Mouse (Mus musculus) liver (tissue): ENCODE data around the gene Crocc.
A peak's percentile ranks its signal among the peaks of the same experiment; 100 is the strongest.

ENCODE experiments used
- DNase-seq: peaks from one replicate; pipeline ENCODE4 v3.0.0-alpha.2; 2020; ENCODE audit warnings: mixed read lengths

The Crocc gene

DNA sequence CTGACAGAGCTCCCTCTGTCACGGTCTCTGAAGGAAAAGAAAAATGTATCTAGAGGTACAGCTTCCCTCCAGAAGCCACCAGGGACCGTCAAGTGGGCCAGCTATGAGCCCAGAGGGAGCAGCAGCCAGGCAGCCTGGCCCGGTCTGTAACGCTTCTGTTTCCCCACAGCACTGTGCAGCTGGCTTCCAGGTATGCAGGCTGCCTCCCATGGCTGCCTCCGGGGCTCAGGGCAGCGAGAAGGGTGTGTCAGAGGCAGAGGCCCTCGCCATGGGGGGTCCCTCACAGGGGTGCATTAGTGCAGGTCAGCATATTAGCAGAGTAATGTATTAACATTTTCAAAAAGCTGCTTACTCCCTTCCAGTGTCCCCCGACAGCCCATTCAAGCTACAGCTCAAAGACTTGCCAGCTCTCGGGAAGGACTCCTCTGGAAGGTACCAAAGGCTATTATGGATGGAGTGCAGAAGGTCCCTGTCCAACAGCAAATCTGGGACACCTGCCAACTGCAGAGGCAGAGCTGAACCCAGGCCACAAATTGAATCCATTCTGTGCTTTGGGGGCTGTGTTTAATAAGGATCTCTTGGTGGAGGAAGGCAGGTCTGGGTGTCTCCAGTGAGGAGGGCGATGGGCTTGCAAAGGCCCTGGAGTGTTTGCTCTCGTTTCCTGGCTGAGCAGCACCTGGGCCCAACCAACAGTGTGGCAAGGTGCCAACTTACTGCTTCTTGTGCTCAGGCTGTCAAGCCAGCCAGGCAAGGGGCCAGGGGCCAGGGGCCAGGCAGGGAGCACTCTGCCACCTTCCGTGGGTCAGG lies 6.6 kb upstream of the Crocc start:
- DNase-seq = no peak

DNA sequence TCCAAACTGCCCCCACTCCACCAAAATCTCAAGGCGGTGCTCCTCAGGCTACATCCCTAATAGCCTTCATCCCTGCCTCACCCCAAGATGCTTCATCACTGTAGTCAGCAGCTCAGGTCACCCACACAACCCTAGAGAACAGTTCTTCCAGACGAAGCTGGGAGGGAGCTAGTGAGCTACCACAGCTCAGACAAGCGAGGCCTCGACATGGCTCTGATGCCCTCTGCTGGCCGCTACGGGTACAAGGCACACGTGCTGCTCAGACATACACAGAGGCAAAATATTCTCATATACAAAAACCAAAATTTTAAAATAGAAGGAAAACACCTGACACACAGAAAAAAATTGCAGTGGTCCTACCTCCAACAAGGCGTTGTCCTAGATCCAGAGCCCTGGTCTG lies 4.8 kb upstream of the Crocc start:
- peak; percentile 89 for DNase-seq

DNA sequence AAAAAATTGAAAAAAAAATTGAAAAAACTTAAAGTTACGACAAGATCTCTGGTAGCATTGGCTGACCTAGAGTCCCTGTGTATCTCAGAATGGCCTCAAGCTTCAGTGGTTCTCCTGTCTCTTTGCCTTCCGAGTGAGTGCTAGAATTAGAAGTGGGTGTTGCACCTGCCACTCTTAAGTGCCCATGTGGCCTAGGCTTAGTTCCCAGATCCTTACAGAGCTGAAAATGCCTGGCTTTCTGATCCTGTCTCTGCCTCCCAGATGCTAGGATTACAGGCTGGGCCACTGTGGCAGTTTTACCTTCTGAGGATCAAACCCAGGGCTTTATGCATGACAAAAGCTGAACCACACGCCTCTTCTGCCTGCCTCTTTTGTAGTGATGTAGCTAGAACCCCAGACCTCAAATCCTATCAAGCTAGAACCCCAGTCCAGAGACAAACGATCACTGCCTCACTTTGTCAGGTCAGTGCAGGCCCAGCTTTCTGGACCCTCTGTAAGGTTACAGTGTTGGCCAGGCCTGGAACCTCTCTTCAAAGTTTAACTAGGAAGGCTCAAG lies 3.8 kb upstream of the Crocc start:
- DNase-seq = no peak

GRCm38 (mm10) chr4:141059616-141060425 lies 529 bp downstream of the Crocc start:
- DNase-seq = no peak

DNA sequence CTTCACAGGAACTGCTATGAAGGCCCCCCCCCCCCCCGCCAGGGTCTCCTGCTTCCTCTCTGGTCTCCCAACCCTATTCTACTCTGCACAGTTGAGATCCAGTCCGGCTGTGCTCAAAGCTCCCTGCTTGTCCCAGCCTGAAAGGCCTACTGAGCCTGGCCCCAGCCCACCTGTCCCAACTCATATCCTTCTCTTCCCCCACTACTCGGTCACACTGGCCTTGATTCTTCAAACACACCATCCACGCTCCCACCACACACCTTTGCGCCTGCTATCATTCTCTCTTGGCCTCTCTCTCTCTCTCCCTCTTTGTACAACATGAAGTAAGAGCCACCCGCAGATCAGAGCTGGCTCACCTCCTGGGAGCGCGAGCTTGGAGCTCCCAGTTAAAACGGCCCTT lies 1.5 kb downstream of the Crocc start:
- no peak for DNase-seq

GRCm38 (mm10) chr4:141056970-141057369 lies 3.4 kb downstream of the Crocc start:
- DNase-seq = no peak

- DNase-seq = no peak
Measured at GRCm38 (mm10) chr4:141053568-141054161, 6.7 kb downstream of the Crocc start.

DNA sequence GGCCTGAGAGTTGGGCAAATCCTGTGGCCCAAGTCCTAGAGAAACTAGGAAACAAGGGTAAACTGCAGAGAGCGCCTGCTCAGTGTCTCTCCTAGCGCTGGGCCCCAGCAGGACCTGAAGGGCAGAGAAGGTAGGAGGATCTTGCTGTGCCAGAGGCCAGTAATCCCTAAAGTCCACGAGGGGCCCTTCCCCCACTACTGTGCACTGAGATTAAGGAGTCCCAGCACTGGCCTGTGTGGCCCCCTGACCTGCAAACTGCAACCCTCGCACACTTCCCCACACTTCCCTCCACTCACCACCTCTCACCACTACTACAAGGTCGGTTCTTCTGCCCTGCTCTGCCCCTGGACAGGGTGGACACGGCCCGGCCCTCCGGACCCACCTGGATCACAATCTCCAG lies 7.2 kb downstream of the Crocc start:
- no peak for DNase-seq

DNA sequence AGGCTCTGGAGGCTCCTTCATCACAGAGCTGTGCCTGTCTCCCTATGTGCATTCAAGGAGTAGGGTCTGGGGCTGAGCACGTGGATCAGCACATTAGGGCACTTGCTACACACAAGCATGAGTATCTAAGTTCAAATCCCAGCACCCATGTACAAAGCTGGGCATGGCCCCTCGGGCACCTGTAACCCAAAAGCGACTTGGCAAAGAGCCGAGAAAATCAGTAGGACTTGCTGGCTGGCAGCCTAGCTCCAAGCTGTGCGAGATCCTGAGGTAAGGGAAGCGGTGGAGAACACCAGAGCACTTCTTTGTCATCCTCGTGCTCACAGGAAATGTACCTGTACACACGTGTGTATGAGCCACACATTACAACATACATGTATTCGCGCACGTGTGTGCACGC lies 7.9 kb downstream of the Crocc start:
- no peak for DNase-seq

- no peak for DNase-seq
Measured at GRCm38 (mm10) chr4:141049476-141049835, 10.9 kb downstream of the Crocc start.

DNA sequence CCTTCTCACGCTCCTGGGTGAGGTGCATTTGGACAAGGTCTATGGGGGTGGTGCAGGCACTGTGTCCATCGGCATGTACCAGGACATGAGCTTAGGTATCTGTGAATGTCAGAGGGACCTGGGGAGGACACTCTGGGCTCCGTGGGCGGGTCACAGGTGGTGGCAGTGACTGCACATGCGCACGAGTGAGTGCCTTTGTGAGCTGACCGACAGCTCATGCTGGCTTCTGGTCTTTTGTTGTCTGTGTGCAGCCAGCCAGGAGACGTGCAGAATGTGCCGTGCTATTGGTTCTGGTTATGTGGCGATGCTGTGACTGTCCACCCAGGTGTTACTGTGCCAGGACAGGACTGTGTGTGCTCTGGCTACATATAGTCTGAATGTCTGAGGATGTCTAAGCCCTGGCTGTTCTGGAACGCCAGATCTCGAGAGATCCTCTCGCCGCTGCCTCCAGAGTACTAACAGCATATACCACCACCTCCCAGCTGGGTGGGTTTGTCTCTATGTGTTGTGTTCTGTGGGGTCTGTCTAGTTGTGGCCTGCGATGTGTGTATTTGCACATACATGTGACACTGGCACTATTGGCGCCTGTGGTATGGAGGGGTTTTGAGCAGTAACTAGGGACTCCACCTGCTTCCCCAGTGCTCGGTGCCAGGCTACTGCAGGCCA lies 11.4 kb downstream of the Crocc start:
- no peak for DNase-seq

DNA sequence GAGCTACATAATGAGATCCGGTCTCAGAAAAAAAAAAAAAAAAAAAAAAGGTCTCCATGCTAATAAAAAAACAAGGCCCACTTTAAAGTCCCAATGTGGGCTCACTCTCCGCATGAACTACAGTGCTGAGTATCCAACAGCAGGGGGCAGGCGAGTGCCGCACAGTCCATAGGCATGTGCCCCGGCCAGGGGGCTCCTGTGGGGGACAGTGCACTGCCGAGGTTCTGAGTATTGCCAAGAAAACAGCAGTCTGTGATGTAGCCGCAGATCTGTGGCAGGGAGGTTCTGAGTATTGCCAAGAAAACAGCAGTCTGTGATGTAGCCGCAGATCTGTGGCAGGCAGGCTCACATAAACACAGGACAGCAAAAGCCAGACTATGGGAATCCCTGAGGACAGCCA lies 15.5 kb downstream of the Crocc start:
- peak; percentile 67 for DNase-seq

- no peak for DNase-seq
Measured at GRCm38 (mm10) chr4:141041117-141041516, 19.2 kb downstream of the Crocc start.

- no peak for DNase-seq
Measured at GRCm38 (mm10) chr4:141033606-141034549, 26.5 kb downstream of the Crocc start.

DNA sequence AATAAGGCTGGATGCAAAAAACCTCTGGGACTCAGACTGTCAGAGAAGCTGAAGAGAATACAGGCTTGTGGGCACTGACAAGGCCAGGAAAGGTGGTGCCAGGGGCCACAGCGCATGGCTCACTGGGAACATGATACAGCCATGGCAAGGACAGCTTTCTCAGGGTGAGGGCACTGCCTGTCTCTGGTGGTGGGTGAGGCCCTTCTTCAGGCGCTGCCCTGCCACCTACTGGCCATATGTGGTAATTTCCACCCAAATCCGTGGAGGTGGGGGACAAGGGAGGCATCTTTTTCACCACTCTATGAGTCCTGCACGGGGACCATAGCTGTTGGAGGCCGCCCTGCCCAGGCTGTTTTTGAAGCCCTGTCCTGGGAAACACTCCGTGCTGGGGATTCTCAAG lies 28.6 kb downstream of the Crocc start:
- peak; percentile 77 for DNase-seq

DNA sequence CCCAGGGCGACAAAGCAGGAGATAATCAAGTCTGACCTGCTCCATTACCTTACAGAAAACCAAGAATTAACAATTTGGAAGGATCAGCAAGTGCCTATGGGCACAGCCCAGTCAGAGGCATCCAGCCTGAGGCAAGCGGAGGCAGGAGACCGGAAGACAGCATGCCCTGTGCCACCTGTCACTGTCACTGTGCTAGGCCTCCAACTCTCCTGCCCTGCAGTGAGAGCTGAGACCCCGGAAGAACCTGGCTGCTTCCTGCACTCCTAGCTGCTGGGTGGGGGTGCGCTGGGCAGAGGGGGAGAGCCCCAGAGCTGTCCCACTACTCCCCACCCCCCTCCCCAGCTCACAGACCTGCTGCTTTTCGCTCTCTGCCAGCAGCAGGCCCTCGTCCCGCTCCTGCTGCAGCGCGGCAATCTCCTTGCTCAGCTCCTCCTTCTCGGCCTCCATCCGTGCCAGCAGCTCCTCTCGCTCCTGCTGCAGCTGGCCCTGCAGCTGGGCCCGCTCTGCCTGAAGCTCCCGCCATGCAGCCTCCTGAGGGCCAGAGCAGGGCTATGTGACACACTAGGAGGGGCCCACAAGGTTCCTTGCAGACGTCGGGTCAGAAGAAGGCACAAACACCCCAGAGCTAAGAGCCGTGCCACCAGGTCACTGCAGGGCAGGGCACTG lies 29.7 kb downstream of the Crocc start:
- DNase-seq = no peak

DNA sequence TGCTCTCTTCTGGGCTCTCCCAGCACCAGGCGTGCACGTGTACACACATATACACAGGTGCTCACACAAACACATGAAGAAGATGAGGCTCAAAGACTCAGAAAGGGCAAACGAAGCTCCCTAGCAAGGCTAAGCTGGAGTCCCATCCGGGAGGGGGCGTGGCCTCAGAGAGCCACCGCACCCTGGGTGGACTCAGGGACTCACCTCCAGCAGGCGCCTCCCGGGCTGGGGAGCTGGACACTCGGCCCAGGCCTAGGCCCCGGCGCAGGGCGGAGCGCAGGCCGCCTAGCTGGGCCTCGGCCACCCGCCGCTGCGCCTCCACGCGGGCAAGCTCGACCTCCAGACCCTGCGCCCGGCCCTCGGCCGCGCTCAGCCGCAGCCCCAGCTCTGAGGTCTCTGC lies 35.4 kb downstream of the Crocc start:
- no peak for DNase-seq

DNA sequence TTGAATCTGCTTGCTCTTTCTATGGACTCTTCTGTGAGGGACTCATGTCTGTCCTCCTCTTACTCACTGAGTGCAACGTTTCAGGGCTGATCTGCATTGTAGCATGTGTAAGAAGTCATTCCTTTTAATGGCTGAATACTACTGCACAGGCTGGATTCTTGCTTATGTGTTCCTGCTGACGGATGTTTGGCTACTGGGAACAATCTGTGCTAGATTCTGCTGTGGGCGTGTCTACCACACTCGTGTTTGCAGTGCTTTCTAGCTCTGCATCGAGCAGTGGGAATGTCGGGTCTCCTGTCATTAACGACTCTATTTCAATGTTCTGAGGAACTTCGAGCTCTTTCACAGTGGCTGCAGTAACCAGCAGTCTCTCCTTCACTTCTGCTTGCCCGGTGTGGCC lies 36.3 kb downstream of the Crocc start:
- DNase-seq = no peak

DNA sequence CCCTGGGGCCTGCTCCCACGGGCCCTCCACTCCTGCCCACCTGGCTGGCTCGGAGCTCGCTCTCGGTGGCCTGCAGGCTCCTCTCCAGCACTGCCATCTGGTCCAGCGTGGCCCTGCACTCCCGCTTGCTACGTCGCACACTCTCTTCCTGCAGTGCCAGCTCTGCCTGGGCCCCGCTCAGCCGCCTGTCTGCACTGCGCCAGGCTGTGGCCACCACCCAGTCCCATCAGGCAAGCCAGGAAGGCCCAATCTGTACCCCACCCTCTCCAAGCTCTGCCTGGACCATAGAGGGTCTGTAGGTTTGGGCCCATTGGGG lies 38.8 kb downstream of the Crocc start:
- DNase-seq = no peak

GRCm38 (mm10) chr4:141020811-141021613 lies 39.3 kb downstream of the Crocc start:
- DNase-seq = peak; percentile 69

DNA sequence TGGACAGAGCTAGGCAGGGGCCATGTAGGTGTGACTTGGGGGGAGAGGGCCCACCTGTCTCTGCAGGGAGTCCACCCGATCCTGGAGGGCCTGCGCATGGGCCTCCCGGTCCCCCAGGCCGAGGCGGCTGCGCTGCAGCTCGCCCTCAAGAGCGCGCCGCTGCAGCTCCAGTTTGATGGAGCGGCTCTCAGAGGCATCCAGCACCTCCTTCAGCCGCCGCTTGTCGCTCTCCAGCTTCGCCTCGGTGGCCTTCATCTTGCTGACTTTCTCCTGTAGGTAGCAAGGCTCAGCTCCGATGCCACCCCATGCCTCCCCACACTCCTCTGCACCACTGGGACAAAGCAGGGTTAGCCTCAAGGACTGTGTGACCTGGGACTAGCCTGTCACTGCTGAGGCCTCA lies 40.1 kb downstream of the Crocc start:
- no peak for DNase-seq
